Mouse (Mus musculus) limb, embryonic 14.5 days (tissue): ENCODE data around the gene Spry1. TPM values are rescaled to one million over a fixed set of nuclear protein-coding genes. Genes with fewer than 3 reads are reported as not detected.
A peak's percentile ranks its signal among the peaks of the same experiment; 100 is the strongest.

ENCODE experiments used
- ATAC-seq: fragments of 200-750 bp; cut with Nextera tagmentation; 2 replicates; pipeline ENCODE4 v1.8.0; 2017; ENCODE audit warnings: low read depth, moderate number of reproducible peaks, moderate TSS enrichment; ENCODE audit not compliant: low FRiP score
- DNase-seq: peaks from one replicate; pipeline ENCODE4 v3.0.0-alpha.2; 2015; ENCODE audit warnings: low spot score
- H3K27ac ChIP-seq: fragments of 300-500 bp; sonication (generic); replicated peaks from 2 replicates; pipeline ENCODE4 v1.5.1; 2014; ENCODE audit warnings: low read depth, mild to moderate bottlenecking, low read length, moderate library complexity, mixed read lengths
- H3K27me3 ChIP-seq: fragments of 300-500 bp; sonication (generic); 2 replicates; pipeline ENCODE4 v1.6.1; 2014; ENCODE audit warnings: low read length, mixed read lengths; ENCODE audit not compliant: control insufficient read depth, insufficient read depth
- H3K36me3 ChIP-seq: fragments of 300-500 bp; sonication (generic); 2 replicates; pipeline ENCODE4 v1.6.1; 2014; ENCODE audit warnings: mild to moderate bottlenecking, low read length, moderate library complexity, mixed read lengths; ENCODE audit not compliant: control insufficient read depth, insufficient read depth
- H3K4me1 ChIP-seq: fragments of 300-500 bp; sonication (generic); 2 replicates; pipeline ENCODE4 v1.6.1; 2014; ENCODE audit warnings: antibody characterized with exemption, low read length, mixed read lengths; ENCODE audit not compliant: control insufficient read depth, insufficient read depth
- H3K4me2 ChIP-seq: fragments of 300-500 bp; sonication (generic); replicated peaks from 2 replicates; pipeline ENCODE4 v1.6.1; 2014; ENCODE audit warnings: low read depth, mild to moderate bottlenecking, low read length, moderate library complexity; ENCODE audit not compliant: severe bottlenecking
- H3K4me3 ChIP-seq: fragments of 300-500 bp; sonication (generic); replicated peaks from 2 replicates; pipeline ENCODE4 v1.5.1; 2014; ENCODE audit warnings: low read length
- H3K9ac ChIP-seq: fragments of 300-500 bp; sonication (generic); 2 replicates; pipeline ENCODE4 v1.6.1; 2014; ENCODE audit warnings: mild to moderate bottlenecking, low read depth, low read length, moderate library complexity; ENCODE audit not compliant: severe bottlenecking
- H3K9me3 ChIP-seq: fragments of 300-500 bp; sonication (generic); 2 replicates; pipeline ENCODE4 v1.6.1; 2016; ENCODE audit warnings: low read length; ENCODE audit not compliant: control insufficient read depth
- POLR2A ChIP-seq: fragments of 200-500 bp; IDR thresholded peaks from 2 replicates; pipeline ENCODE4 v1.8.0; 2012; ENCODE audit warnings: inconsistent platforms, mild to moderate bottlenecking, moderate library complexity, borderline replicate concordance; ENCODE audit not compliant: insufficient read depth, insufficient read length; ENCODE audit errors: extremely low read depth
- WGBS: fragments of 180-500 bp; shearing (Covaris S2); extraction: QIAGEN DNeasy Blood & Tissue Kit; methylation state at CpG from one replicate; pipeline ENCODE4 v1.1.7; 2014; 5-methylcytosine and 5-hydroxymethylcytosine counted together
- polyA plus RNA-seq, 2 experiments: library from polyadenylated mRNA; depleted of rRNA in 1 of 2; stranded (reverse) in 1 of 2; unstranded in 1 of 2; fragments of >200 nt; fragmentation: Nextera tagmentation in 1 of 2; extraction: Ambion mirVana in 1 of 2; gene quantifications; 2 replicates each; pipeline versions ENCODE4 v1.2.1 to v1.2.3; 2012 to 2014

Gene Spry1
- polyA plus RNA-seq, 2 experiments: 23.6 to 57.1 TPM

- WGBS: 24% methylated on average over 20 of the region's 20 CpGs
- H3K9ac ChIP-seq: peak overlapping the region; percentile 89
- peaks cover 19% of the 10 kb centered on the region for H3K4me1 ChIP-seq
- H3K4me3 ChIP-seq: peak overlapping the region; percentile 86
- no peaks in the 10 kb centered on the region for H3K9me3 ChIP-seq
- ATAC-seq (no peak), DNase-seq (no peak)
- H3K27ac ChIP-seq: no peak overlapping the region
- no peaks in the 10 kb centered on the region for H3K27me3 ChIP-seq
- peak overlapping the region; percentile 63 for H3K4me2 ChIP-seq
- H3K36me3 ChIP-seq: peaks cover 34% of the 10 kb centered on the region
- no peak for TF ChIP-seq POLR2A
These were observed 2.3 kb downstream of the Spry1 start for GRCm38 (mm10) chr3:37641796-37642680.

- Histone ChIP-seq H3K4me3 (peak overlapping the region; percentile 86), H3K4me1 (peaks cover 19% of the 10 kb centered on the region), H3K27me3 (no peaks in the 10 kb centered on the region), H3K4me2 (peak overlapping the region; percentile 63), H3K36me3 (peaks cover 34% of the 10 kb centered on the region), H3K27ac (no peak overlapping the region), H3K9ac (no peak overlapping the region), H3K9me3 (no peaks in the 10 kb centered on the region)
- 70% methylated on average over 18 of the region's 21 CpGs for WGBS
- ATAC-seq (no peak), DNase-seq (no peak)
- TF ChIP-seq POLR2A: no peak
These were observed 3.0 kb downstream of the Spry1 start for GRCm38 (mm10) chr3:37642681-37643214.

GRCm38 (mm10) chr3:37643411-37643810, 3.7 kb downstream of the Spry1 start:
- H3K9me3 ChIP-seq: no peaks in the 10 kb centered on the region
- no peak overlapping the region for H3K9ac ChIP-seq
- WGBS: 76% methylated on average over 13 of the region's 13 CpGs
- no peaks in the 10 kb centered on the region for H3K27me3 ChIP-seq
- no peak for TF ChIP-seq POLR2A
- H3K36me3 ChIP-seq: peaks cover 37% of the 10 kb centered on the region
- DNase-seq (no peak), ATAC-seq (no peak)
- H3K4me1 ChIP-seq: peaks cover 19% of the 10 kb centered on the region
- H3K4me2 ChIP-seq: peak overlapping the region; percentile 63
- no peak overlapping the region for H3K27ac ChIP-seq
- peak overlapping the region; percentile 86 for H3K4me3 ChIP-seq

- no peak overlapping the region for H3K4me3 ChIP-seq
- no peak for DNase-seq
- no peak overlapping the region for H3K27ac ChIP-seq
- peaks cover 42% of the 10 kb centered on the region for H3K36me3 ChIP-seq
- H3K4me2 ChIP-seq: no peak overlapping the region; the same call in 1 of the 2 replicates
- H3K4me1 ChIP-seq: peaks cover 19% of the 10 kb centered on the region
- H3K27me3 ChIP-seq: no peaks in the 10 kb centered on the region
- no peak overlapping the region for H3K9ac ChIP-seq
- TF ChIP-seq POLR2A: no peak
- ATAC-seq: no peak
- no peaks in the 10 kb centered on the region for H3K9me3 ChIP-seq
- WGBS: 70% methylated on average over 8 of the region's 8 CpGs
These were observed 4.2 kb downstream of the Spry1 start for GRCm38 (mm10) chr3:37643903-37644302.

- Histone ChIP-seq H3K36me3 (peaks cover 45% of the 10 kb centered on the region), H3K9ac (no peak overlapping the region)
- DNase-seq: no peak
These were observed 5.3 kb downstream of the Spry1 start for GRCm38 (mm10) chr3:37645061-37645460.

More at GRCm38 (mm10) chr3:37645061-37645460, 5.3 kb downstream of the Spry1 start:
- H3K27me3 ChIP-seq: no peaks in the 10 kb centered on the region
- no peak overlapping the region for H3K4me2 ChIP-seq
- 81% methylated on average over 6 of the region's 6 CpGs for WGBS
- peaks cover 14% of the 10 kb centered on the region; the same call in 1 of the 2 replicates for H3K4me1 ChIP-seq
- no peak for TF ChIP-seq POLR2A
- H3K27ac ChIP-seq: no peak overlapping the region
- H3K4me3 ChIP-seq: no peak overlapping the region
- ATAC-seq: no peak
- H3K9me3 ChIP-seq: no peaks in the 10 kb centered on the region
